Mouse (Mus musculus): ENCODE results near the gene Wdr66. TPM values are rescaled to one million over a fixed set of nuclear protein-coding genes. Genes with fewer than 3 reads are reported as not detected.

Gene Wdr66
- total RNA-seq, 1 experiment from 2014 or later, result 1.0 TPM

- ATAC-seq (ENCODE audit: extremely low read depth, insufficient number of reproducible peaks, low FRiP score, poor library complexity, severe bottlenecking), result no peak
Measured at GRCm38 (mm10) chr5:123344628-123344962, 92.7 kb downstream of the Wdr66 start.

- no peak for ATAC-seq (ENCODE audit: extremely low read depth, insufficient number of reproducible peaks, low FRiP score, poor library complexity, severe bottlenecking)
Measured at GRCm38 (mm10) chr5:123344963-123345852, 93.3 kb downstream of the Wdr66 start.

- ATAC-seq (ENCODE audit: extremely low read depth, insufficient number of reproducible peaks, low FRiP score, poor library complexity, severe bottlenecking), result no peak
Measured at GRCm38 (mm10) chr5:123345853-123346654, 94.2 kb downstream of the Wdr66 start.

GRCm38 (mm10) chr5:123346701-123347270, 94.9 kb downstream of the Wdr66 start:
- ATAC-seq (ENCODE audit: extremely low read depth, insufficient number of reproducible peaks, low FRiP score, poor library complexity, severe bottlenecking), result no peak

- no peak for ATAC-seq (ENCODE audit: extremely low read depth, insufficient number of reproducible peaks, low FRiP score, poor library complexity, severe bottlenecking)
Measured at GRCm38 (mm10) chr5:123347985-123348384, 96.1 kb downstream of the Wdr66 start.

- peak; percentile 36; the same call in 1 of the 2 replicates for ATAC-seq (ENCODE audit: extremely low read depth, insufficient number of reproducible peaks, low FRiP score, poor library complexity, severe bottlenecking)
Measured at GRCm38 (mm10) chr5:123350386-123350785, 98.5 kb downstream of the Wdr66 start.

GRCm38 (mm10) chr5:123355918-123356317, 104.0 kb downstream of the Wdr66 start:
- no peak for ATAC-seq (ENCODE audit: extremely low read depth, insufficient number of reproducible peaks, low FRiP score, poor library complexity, severe bottlenecking)

- ATAC-seq (ENCODE audit: extremely low read depth, insufficient number of reproducible peaks, low FRiP score, poor library complexity, severe bottlenecking), result no peak
Measured at GRCm38 (mm10) chr5:123357253-123357652, 105.4 kb downstream of the Wdr66 start.

- ATAC-seq (ENCODE audit: extremely low read depth, insufficient number of reproducible peaks, low FRiP score, poor library complexity, severe bottlenecking), result no peak
Measured at GRCm38 (mm10) chr5:123359431-123359830, 107.5 kb downstream of the Wdr66 start.

GRCm38 (mm10) chr5:123362911-123363310, 111.0 kb downstream of the Wdr66 start:
- no peak for ATAC-seq (ENCODE audit: extremely low read depth, insufficient number of reproducible peaks, low FRiP score, poor library complexity, severe bottlenecking)

- ATAC-seq (ENCODE audit: extremely low read depth, insufficient number of reproducible peaks, low FRiP score, poor library complexity, severe bottlenecking), result no peak
Measured at GRCm38 (mm10) chr5:123364302-123364971, 112.5 kb downstream of the Wdr66 start.

GRCm38 (mm10) chr5:123368869-123369488, 117.1 kb downstream of the Wdr66 start:
- ATAC-seq (ENCODE audit: extremely low read depth, insufficient number of reproducible peaks, low FRiP score, poor library complexity, severe bottlenecking), result peak; percentile 73; the same call in 1 of the 2 replicates

- ATAC-seq (ENCODE audit: extremely low read depth, insufficient number of reproducible peaks, low FRiP score, poor library complexity, severe bottlenecking), result no peak
Measured at GRCm38 (mm10) chr5:123370049-123370448, 118.1 kb downstream of the Wdr66 start.

GRCm38 (mm10) chr5:123375262-123375661, 123.4 kb downstream of the Wdr66 start:
- ATAC-seq (ENCODE audit: extremely low read depth, insufficient number of reproducible peaks, low FRiP score, poor library complexity, severe bottlenecking), result no peak

GRCm38 (mm10) chr5:123375793-123376452, 124.0 kb downstream of the Wdr66 start:
- no peak for ATAC-seq (ENCODE audit: extremely low read depth, insufficient number of reproducible peaks, low FRiP score, poor library complexity, severe bottlenecking)

GRCm38 (mm10) chr5:123376569-123376968, 124.7 kb downstream of the Wdr66 start:
- no peak for ATAC-seq (ENCODE audit: extremely low read depth, insufficient number of reproducible peaks, low FRiP score, poor library complexity, severe bottlenecking)
